Mouse (Mus musculus) cerebellum, adult 8-10 months (tissue): ENCODE measurements at regions not wholly inside any gene's neighbourhood (a gene's known extent, or its start where the extent isn't known, plus 50 kb on each side); places are given as distances from the start of the nearest gene placed in this dataset.

Source experiments
- DNase-seq: peaks from one replicate; pipeline ENCODE4 v3.0.0; 2022

- no peak for DNase-seq
These were observed 153.2 kb upstream of the Gm15217 start for GRCm38 (mm10) chr14:46225851-46226608.

- DNase-seq: no peak
These were observed 145.2 kb upstream of the Gm15217 start for GRCm38 (mm10) chr14:46234040-46234439.

DNA sequence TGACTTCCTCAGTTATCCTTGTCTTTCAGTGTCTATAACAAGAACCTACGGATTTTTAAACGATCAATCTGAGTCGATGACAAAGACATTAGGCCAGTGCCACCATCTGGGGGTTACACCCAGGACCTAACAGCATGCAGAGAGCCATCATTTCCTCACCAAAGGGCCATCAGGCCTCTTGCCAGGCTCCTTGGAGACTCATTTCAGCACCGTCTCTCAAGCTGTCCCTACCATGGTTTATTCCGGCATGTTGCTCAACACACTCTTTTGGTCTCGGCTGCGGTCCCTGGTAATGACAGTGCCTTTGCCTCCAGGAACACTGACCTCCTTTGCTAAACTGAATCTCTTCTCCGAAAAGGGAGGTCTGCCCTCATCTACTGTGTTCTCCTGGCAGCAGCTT lies 144.4 kb upstream of the Gm15217 start:
- no peak for DNase-seq

DNA sequence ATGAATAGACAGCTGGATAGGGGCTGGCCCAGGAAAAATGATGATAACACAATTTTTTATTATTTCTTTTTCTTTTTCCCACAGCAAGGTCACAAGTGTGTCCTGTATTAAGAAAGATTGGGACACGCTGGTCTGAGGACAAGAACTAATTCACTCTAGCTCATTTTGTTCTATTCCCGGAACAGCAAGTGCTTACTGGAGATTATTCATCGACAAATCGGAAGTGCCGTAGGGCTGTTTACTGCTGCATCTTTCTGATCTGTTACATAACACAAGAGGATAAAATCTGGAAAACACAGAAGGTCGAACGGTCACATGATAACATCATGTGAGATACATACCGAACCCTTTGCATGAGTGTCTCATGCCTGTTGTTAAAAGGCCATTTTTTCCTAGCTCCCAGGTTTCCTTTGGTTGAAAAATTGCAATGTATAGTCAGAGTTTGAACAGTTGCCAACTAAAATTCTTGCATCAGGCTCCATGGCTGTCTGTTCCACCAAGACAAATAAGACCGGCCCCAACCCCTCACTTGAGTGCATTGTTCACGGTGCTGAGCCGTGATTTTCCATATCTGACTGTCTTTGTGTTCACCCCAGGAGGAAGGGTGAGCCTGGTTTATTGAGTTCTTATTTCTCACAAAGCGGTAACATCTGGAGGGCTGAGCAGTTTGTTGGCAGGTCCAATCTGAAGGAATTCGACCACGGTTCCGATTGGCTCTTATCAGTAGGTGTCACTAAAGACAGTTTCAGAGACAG lies 139.0 kb upstream of the Gm15217 start:
- DNase-seq: no peak

- DNase-seq: no peak
These were observed 138.3 kb upstream of the Gm15217 start for GRCm38 (mm10) chr14:46240896-46241295.

GRCm38 (mm10) chr14:46247491-46248484 lies 131.4 kb upstream of the Gm15217 start:
- no peak for DNase-seq

GRCm38 (mm10) chr14:46249141-46249540 lies 130.1 kb upstream of the Gm15217 start:
- no peak for DNase-seq

GRCm38 (mm10) chr14:46255261-46255660 lies 124.0 kb upstream of the Gm15217 start:
- no peak for DNase-seq

DNA sequence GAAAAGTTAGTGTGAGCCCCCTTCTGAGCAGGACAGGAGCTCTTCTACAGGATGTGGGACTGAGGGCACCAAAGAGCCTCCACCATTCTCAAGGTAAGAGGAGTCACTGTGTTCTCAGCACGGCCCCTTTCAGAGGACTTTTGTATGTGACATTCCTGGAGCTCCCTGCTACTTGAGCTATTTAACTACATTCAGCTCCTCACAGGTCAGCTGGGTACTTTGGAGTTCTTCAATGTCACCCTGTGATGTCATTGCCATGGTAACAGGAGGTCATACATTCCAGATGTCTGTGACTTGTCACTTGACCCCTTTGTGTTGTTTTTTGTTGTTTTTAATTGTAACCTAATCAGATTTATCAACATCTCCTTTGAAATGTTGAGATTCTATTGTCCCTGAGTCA lies 122.9 kb upstream of the Gm15217 start:
- no peak for DNase-seq

DNA sequence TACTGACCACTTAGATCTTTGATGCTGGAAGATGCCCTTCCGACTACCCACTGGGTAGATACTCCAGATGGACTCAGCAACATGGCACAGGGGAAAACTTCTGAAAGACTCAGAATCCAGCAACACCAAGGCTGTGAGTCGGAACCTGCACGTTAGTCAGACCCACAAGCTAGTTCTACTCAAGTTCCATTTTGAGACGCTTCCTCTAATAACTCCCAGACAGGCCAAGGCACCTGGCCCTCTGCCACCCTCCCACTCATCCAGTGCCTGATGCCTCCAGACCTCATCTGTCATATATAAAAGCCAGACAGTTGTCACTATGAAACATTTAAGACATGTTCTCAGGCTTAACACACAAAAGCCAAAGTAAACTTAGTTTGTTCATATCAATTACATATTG lies 121.9 kb upstream of the Gm15217 start:
- no peak for DNase-seq

DNA sequence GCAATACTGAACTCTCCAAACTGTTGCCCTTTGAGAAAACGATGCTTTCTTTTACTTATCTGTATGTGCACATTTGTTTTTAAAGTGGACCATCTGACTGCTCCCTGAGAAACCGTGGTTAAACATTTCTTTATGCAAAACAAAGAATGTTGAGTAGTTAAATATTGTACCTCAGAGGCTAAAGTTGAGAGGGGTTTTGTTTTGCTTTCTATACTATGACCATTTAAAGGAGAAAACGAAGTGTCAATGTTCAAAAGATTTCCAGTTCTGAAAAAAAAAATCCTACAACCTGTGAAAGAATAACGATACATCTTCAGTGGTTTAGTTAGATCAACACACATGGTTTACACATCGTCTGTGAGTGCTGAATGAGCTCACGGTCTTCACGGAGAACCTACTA lies 120.7 kb upstream of the Gm15217 start:
- DNase-seq: no peak

GRCm38 (mm10) chr14:46260291-46260980 lies 118.8 kb upstream of the Gm15217 start:
- DNase-seq: no peak

DNA sequence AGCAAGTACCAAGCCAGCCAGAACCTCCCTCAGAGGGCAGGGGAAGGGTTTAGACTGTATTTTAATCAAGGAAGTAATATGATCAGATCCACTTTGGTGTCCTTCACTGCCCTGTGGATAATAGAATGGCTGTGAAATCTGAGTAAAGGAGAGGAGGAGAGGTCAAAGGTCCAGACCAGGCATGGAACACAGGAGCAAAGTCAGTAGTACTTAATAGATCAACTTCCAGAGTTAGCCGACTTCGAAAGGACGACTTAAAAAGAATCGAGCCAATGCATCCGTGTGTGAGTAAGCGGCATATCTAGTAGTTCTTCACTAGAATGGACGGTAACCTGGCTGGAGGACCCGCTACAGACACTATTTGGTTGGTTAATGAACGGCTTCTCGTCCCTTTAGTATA lies 103.8 kb upstream of the Gm15217 start:
- no peak for DNase-seq

DNA sequence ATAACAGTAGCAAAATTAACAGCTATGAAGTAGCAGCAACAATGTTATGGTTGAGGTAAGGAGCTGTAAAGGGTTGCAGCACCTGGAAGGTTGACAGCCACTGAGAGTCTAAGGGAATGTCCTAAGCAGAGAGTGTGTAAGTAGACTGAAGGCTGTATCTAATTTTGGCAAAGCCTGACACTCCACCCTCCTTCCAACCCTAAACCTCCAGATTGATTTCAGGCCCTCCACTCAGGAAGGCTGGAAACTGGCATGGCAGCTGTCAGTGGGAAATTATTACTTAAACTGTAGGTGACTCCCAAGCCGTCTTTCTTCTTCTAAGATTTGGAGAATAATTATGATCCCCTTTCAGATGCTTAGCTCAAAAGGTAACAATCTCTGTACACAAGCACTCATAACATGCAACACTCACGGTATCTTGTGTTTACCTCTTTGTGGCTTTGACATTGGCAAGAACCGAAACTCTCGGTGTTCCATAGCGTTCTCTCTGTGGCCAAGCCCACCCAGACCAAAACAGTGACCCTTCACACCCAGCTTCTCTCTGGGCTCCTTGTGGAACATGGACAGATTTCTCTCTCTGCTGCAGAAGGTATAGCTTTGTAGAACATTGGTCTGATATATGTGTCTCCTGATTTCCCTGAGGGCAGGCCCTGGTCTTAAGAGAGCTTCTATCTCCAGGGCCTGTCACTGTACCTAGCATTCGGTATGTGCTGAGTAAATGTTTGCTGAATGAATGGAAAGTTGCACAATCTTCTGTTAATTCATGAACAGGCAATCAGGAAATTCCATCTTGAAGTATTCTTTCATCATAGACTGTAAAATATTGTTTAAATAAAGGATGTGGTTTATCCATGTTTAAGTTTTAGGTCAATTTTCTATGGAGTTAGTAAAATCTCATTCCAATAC lies 102.0 kb upstream of the Gm15217 start:
- no peak for DNase-seq

DNA sequence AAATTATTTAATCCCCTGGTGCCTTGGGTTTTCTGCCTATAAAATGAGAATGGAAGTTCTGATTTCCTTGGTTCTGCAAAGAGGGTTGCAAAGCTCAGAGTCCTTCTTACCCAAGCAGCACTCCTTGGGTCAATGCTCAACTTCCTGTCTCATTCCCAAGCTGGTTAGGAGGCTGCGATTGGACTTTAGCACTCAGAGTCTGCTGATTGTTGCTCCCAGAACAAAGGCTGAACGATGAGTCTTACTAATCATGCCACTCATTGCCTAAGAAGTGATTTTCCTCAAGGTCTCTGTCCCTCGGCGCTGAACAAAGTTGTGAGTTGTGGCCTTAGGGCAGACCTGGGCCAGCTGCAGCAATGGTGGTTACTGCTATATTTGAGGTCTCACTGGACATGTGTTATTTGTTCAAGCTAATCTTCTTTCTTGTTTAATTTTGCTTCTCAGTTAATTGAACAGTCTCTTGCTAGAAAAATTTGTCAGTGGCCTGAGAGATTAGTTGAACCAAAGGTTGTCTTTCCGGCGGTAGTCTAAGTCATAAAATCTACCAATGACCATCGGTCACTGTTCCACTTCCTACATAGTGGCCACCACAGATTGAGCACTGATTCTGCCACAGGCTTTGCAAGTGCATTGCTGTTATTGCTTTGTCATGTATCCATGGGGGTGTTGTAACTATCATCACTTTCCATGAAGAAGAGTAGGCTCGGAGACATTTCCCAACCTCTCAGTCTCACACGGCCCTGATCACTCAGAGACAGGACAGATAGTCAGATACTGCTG lies 101.2 kb upstream of the Gm15217 start:
- no peak for DNase-seq

- DNase-seq: no peak
These were observed 86.8 kb upstream of the Gm15217 start for GRCm38 (mm10) chr14:46292398-46292797.

- DNase-seq: no peak
These were observed 82.9 kb upstream of the Gm15217 start for GRCm38 (mm10) chr14:46296275-46296674.

DNA sequence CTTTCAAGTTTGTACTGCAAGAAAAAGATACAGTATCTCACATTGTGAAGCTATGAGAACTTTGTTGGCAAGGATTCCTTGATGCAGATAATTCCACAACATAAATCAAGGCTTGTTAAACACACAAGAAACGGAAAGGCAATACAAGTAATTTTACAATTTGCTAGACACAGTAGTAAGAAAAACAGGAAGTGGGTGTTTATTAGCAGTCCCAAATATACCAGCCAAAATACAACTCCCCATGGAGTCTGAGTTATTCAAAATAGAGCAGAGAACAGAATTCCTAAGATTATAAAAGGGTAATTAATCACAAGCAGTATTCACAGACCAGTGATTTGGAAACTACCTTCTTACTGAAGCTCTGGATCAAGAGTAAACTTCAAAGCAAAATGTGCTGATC lies 78.7 kb upstream of the Gm15217 start:
- DNase-seq: no peak

DNA sequence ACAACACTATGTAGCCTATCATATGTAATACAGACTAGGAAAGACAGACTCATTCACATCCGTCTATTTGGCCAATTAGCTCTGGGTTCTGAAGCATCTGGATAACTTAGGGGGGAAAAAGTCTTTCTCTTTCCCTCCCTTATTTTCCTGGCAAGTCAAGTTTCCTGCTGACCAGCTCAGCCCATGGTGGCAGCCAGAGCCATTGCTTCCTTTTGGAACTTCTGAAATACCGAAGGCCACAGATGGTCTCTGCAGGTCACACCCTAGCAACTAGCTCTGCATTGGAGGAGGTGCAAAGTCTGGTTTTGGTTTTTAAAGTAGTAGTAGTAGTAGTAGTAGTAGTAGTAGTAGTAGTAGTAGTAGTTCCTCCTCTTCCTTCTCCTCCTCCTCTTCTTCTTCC lies 76.6 kb upstream of the Gm15217 start:
- no peak for DNase-seq

DNA sequence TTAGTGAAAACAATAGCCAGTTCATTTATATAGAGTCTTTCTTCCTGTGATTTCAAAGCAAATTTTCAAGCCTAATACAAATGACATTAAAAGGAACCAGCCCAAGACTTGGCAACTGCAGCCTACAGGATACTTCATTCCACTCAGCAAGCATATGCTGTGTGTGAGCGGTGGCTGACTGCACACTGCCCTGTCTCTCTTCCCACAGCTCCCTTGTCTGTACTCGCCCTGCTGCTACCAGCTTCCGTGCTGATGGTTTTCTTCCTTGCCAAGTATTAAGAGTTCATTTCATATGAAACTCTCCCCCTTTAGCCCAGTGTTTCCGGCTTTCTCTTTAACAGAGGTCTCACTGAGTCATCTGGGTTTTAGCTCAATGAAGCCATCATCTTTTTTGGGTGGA lies 73.9 kb upstream of the Gm15217 start:
- no peak for DNase-seq

GRCm38 (mm10) chr14:46313064-46313463 lies 66.2 kb upstream of the Gm15217 start:
- DNase-seq: no peak
